Mouse (Mus musculus): ENCODE results near the gene Hlcs.

DNA sequence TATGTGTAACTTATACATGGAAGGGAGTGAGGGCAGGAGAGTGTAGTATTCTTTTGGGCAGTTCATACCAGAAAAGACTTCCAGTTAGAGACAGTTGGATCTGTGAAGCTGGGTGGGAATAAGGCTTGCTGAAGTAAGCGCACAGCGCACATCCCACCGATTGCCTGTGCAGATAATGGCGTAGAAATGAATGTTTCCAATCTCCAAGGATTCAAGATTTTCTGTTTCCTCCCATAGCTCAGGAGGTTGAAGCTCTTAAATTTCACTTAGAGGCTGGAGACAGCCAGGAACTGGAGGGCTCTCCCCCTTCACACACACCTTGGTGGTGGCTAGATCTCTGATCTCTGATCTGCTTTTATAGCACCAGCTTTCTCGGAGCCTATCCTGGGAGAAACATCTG lies 231.8 kb downstream of the Hlcs start:
- TF ChIP-seq POLR2A (IDR thresholded peaks at IDR 0.05; ENCODE audit: insufficient read depth, low read length) (no peak), CTCF (IDR thresholded peaks at IDR 0.05; ENCODE audit: low read depth, low read length) (no peak), EP300 (IDR thresholded peaks at IDR 0.05; ENCODE audit: insufficient read depth, low read depth, low read length) (no peak)

Measured in ES-Bruce4 (cell line).